Mouse (Mus musculus) spleen, adult 2 months (tissue): ENCODE measurements around the gene Numb.

ENCODE experiments used
- CTCF ChIP-seq: fragments of 200-500 bp; IDR thresholded peaks from 2 replicates; pipeline ENCODE4 v1.5.1; 2011; ENCODE audit warnings: mild to moderate bottlenecking, inconsistent platforms; ENCODE audit not compliant: insufficient read depth, insufficient read length, insufficient replicate concordance; ENCODE audit errors: extremely low read depth
- POLR2A ChIP-seq: fragments of 200-500 bp; IDR thresholded peaks from 2 replicates; pipeline ENCODE4 v1.6.1; 2011; ENCODE audit warnings: low read depth, low read length, inconsistent platforms

DNA sequence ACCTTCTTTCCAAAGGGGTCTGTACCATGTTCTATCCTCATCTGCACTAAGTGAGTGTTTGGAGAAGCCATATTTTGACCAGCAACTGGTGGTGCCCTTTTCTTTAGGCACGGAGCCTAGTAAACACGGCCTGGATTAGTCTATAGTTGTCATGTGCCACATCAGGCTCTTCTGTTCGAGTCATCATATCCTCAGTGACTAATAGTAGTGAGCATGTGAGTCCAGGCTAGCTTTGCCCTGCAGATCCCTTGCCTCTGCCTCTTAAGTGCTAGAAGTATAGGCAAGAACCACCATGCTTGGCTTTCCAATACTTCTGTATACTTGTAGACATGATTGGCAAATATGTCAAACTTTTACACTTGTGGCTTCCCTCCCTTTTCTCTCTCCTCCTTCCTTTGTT, 87.8 kb downstream of the Numb start:
- TF ChIP-seq CTCF (no peak), POLR2A (no peak)
